In the genomic region with DNA sequence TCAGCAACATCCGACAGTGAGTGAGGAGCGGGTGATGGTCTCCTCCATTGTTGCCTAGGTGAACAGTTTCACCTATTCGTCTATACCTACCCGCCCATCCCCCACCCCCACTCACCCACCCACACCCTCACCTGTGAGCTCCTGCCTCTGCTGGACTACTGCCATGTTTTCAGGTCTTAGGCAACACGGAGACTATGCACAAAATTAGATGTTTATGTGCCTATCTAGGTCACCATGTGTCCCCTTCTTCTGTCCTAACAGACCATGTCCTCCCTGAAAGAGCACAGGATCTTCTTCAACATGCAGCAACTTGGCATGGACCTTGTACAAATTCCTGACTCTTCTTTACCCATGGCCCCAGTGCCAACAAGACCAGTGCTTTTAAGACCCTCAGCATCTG, we compare ENCODE assay signal across 11 mouse cellular contexts.
DNase-seq lines count a peak whose midpoint lies in the region; ATAC-seq and TF ChIP-seq lines count a peak whose summit lies in the region.
"Had no signal": no experiment of that assay in that cellular context is flagged by ENCODE, and none has a peak within 500 bp of the region (broad histone marks: within the 10 kb centered on the region; RNA-seq: fewer than 3 reads in every experiment).

No protein-coding gene starts in this region.

- no peak overlapping the region for H3K4me2 ChIP-seq in heart, embryonic 14.5 days (ENCODE audit: low read length)
- no peak overlapping the region for H3K4me2 ChIP-seq in liver, embryonic 16.5 days (ENCODE audit: low read depth, low read length)
- peak overlapping the region; percentile 45 for H3K4me2 ChIP-seq in myocyte (ENCODE audit: low read depth)
- H3K4me2 ChIP-seq: midbrain, embryonic 13.5 days had no signal

- no peaks in the 10 kb centered on the region for H3K9me3 ChIP-seq in heart, embryonic 14.5 days (ENCODE audit: control insufficient read depth, low read length)
- no peaks in the 10 kb centered on the region for H3K9me3 ChIP-seq in liver, embryonic 16.5 days (replicated peaks; ENCODE audit: control insufficient read depth, low read length)
- H3K9me3 ChIP-seq: midbrain, embryonic 13.5 days had no signal

- peaks cover 49% of the 10 kb centered on the region for H3K36me3 ChIP-seq in heart, embryonic 14.5 days (ENCODE audit: control insufficient read depth, insufficient read depth, low read length)
- no peaks in the 10 kb centered on the region for H3K36me3 ChIP-seq in liver, embryonic 16.5 days (ENCODE audit: control insufficient read depth, insufficient read depth)
- H3K36me3 ChIP-seq in myocyte (ENCODE audit: control insufficient read depth, insufficient read depth) = no peaks in the 10 kb centered on the region
- H3K36me3 ChIP-seq: midbrain, embryonic 13.5 days had no signal

- H3K79me2 ChIP-seq in myocyte (ENCODE audit: control insufficient read depth, insufficient read depth) = peaks cover 55% of the 10 kb centered on the region

- H3K4me3 ChIP-seq in heart, embryonic 14.5 days (ENCODE audit: control insufficient read depth in 1 of 2, insufficient read depth in 1 of 2, low read depth in 1 of 2, low read length in 2 of 2) = no peak overlapping the region
- H3K4me3 ChIP-seq in liver, embryonic 16.5 days (ENCODE audit: low read depth, low read length) = no peak overlapping the region
- no peak overlapping the region for H3K4me3 ChIP-seq in myocyte
- H3K4me3 ChIP-seq: erythroblast, embryonic 14.5 days; midbrain, embryonic 13.5 days had no signal

- no peak overlapping the region; the same call in 1 of the 2 replicates for H3K9ac ChIP-seq in heart, embryonic 14.5 days (ENCODE audit: low read length)
- no peak overlapping the region for H3K9ac ChIP-seq in liver, embryonic 16.5 days (ENCODE audit: low read depth, low read length)
- H3K9ac ChIP-seq: midbrain, embryonic 13.5 days had no signal

- no peak overlapping the region for H3ac ChIP-seq in myocyte (ENCODE audit: control insufficient read depth, insufficient read length)

- intact Hi-C loops in heart, postnatal 36 days (cut with DNase I) = loop anchor here (2.0 kb wide), 1 partner anchor 73 kb away; no protein-coding TSS in a partner anchor

- DNase-seq in heart, postnatal 36 days = no peak
- DNase-seq in liver = no peak
- DNase-seq in cerebellum, adult 9-10 months = peak; percentile 86
- no peak for DNase-seq in frontal cortex, postnatal 25 days (ENCODE audit: low spot score in 2 of 2)
- DNase-seq: thymus, postnatal 25 days had no signal

- peaks cover 47 to 81% of the 10 kb centered on the region in 2 experiments for H3K4me1 ChIP-seq in heart, embryonic 14.5 days (ENCODE audit: control insufficient read depth in 2 of 2, insufficient read depth in 2 of 2, low read length in 2 of 2)
- H3K4me1 ChIP-seq in liver, embryonic 16.5 days (ENCODE audit: control insufficient read depth, low read depth, low read length) = no peaks in the 10 kb centered on the region; the same call in none of the 2 replicates

- H3K27me3 ChIP-seq in heart, embryonic 14.5 days (ENCODE audit: control insufficient read depth, insufficient read depth, low read length) = no peaks in the 10 kb centered on the region
- no peaks in the 10 kb centered on the region for H3K27me3 ChIP-seq in liver, embryonic 16.5 days (ENCODE audit: control insufficient read depth, insufficient read depth, low read depth, low read length)
- no peaks in the 10 kb centered on the region for H3K27me3 ChIP-seq in myocyte (ENCODE audit: control insufficient read depth, insufficient read depth, insufficient read length)
- H3K27me3 ChIP-seq: midbrain, embryonic 13.5 days had no signal

- 47% methylated on average over 5 of the region's 5 CpGs for WGBS in heart, embryonic 14.5 days
- WGBS in liver, embryonic 16.5 days (ENCODE audit: insufficient replicate concordance) = 59% methylated on average over 5 of the region's 5 CpGs

- no peak for ATAC-seq in heart, embryonic 14.5 days (ENCODE audit: insufficient number of reproducible peaks, insufficient read depth, low FRiP score, low read depth)
- ATAC-seq in liver, embryonic 16.5 days (ENCODE audit: low read depth) = peak; percentile 14
- ATAC-seq: inflammation-experienced regulatory T-cells, adult 6 months; midbrain, embryonic 13.5 days had no signal

- no peak for TF ChIP-seq POLR2A in myocyte (IDR thresholded peaks at IDR 0.05; ENCODE audit: insufficient read length, low read depth)

- peak overlapping the region; percentile 55 to 100 for H3K27ac ChIP-seq in heart, embryonic 14.5 days (replicated peaks in 1 of 2; ENCODE audit: control insufficient read depth in 1 of 2, insufficient read depth in 1 of 2, low read depth in 2 of 2, low read length in 2 of 2)
- no peak overlapping the region for H3K27ac ChIP-seq in liver, embryonic 16.5 days (ENCODE audit: low read length)
- H3K27ac ChIP-seq: midbrain, embryonic 13.5 days had no signal

TF ChIP-seq in myocyte, 11 proteins besides CTCF, POLR2A, EP300 and RAD21:
- TF ChIP-seq E2F4 (IDR thresholded peaks at IDR 0.05; ENCODE audit: insufficient read depth) (no peak), TCF12 (IDR thresholded peaks at IDR 0.05; ENCODE audit: insufficient read depth, poor library complexity, severe bottlenecking) (no peak), REST (IDR thresholded peaks at IDR 0.05; ENCODE audit: insufficient read depth, insufficient read length) (no peak), MYOG (IDR thresholded peaks at IDR 0.05; ENCODE audit: control insufficient read depth in 1 of 3, insufficient read depth in 1 of 3, insufficient read length in 2 of 3, low read depth in 2 of 3) (no peak), MAX (IDR thresholded peaks at IDR 0.05; ENCODE audit: low read depth) (no peak), TCF3 (IDR thresholded peaks at IDR 0.05; ENCODE audit: insufficient read length, low read depth) (no peak), MYOD1 (IDR thresholded peaks at IDR 0.05; ENCODE audit: control insufficient read depth in 1 of 3, insufficient read length in 2 of 3, low read depth in 2 of 3) (no peak), CEBPB (IDR thresholded peaks at IDR 0.05; ENCODE audit: insufficient read depth, poor library complexity, severe bottlenecking) (no peak), SRF (IDR thresholded peaks at IDR 0.05; ENCODE audit: control insufficient read depth, insufficient read length, low read depth) (no peak), POLR2AphosphoS2 (IDR thresholded peaks at IDR 0.05; ENCODE audit: insufficient read length, low read depth) (no peak), USF1 (IDR thresholded peaks at IDR 0.05; ENCODE audit: low read depth) (no peak)
